Mouse (Mus musculus): ENCODE measurements around the gene Gm5890. TPM values are rescaled to one million over a fixed set of nuclear protein-coding genes. Genes with fewer than 3 reads are reported as not detected.

The Gm5890 gene
- polyA plus RNA-seq (2014; fragmentation: Illumina TruSeq; extraction: RNeasy Lipid Tissue Mini Kit (QIAGEN cat#74804); ENCODE audit: low read depth, low replicate concordance) = not detected

DNA sequence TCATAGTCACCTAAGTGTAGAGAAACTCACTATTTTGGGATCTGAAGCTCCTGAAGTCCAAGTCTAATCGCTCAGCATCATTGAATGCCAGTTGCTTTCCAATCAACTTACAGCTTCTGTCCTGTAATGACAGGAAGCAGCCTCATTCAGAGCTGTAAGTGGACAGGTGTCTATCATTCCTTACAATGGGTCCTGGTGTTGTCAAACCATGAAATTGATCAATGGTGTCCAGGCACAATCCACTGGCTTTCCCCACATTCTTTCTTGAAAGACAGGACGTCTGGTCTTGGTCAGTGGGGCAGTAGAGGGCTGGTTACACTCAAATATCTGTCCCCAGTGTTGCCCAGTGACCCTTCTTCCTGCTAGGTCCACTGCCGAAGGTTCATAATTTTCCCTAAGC is at the start of gene Gm5890:
Gene Gm5890 (minus strand): TSS at position 101 of the 400 bp plus-strand sequence.

DNA sequence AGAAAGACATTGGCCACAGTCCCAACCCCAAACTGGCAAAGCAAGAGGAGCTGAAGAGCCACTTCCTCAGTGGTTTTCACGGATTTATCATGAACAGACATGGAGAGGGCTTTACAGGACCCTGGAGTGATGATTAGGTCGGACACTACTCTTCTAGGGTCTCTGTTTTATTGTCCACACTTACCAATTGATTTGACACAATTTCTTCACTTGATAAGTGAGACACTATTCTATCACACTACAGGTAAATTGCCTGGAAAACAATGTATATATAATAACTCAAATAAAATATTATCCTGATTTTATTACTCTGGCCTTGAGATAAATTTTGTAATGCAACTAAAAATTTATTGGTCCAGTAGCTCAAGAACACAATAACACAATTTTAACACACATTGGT is 28.9 kb downstream of the Gm5890 start, which contains the start of gene Gm4498:
Gene Gm4498 (minus strand): TSS at position 101 of the 400 bp plus-strand sequence.

Other genes with a start within 250 kb of the Gm5890 start
- not detected for gene Vmn1r91, start 163.2 kb downstream of the Gm5890 start, polyA plus RNA-seq (2014; fragmentation: Illumina TruSeq; extraction: RNeasy Lipid Tissue Mini Kit (QIAGEN cat#74804); ENCODE audit: low read depth, low replicate concordance)
- not detected for gene Gm16442, start 140.3 kb downstream of the Gm5890 start, polyA plus RNA-seq (2014; fragmentation: Illumina TruSeq; extraction: RNeasy Lipid Tissue Mini Kit (QIAGEN cat#74804); ENCODE audit: low read depth, low replicate concordance)
- not detected for gene Vmn1r93, start 123.7 kb downstream of the Gm5890 start, polyA plus RNA-seq (2014; fragmentation: Illumina TruSeq; extraction: RNeasy Lipid Tissue Mini Kit (QIAGEN cat#74804); ENCODE audit: low read depth, low replicate concordance)
- gene Vmn1r94, start 94.5 kb downstream of the Gm5890 start, polyA plus RNA-seq (2014; fragmentation: Illumina TruSeq; extraction: RNeasy Lipid Tissue Mini Kit (QIAGEN cat#74804); ENCODE audit: low read depth, low replicate concordance) = not detected
- not detected for gene Vmn1r95, start 69.1 kb downstream of the Gm5890 start, polyA plus RNA-seq (2014; fragmentation: Illumina TruSeq; extraction: RNeasy Lipid Tissue Mini Kit (QIAGEN cat#74804); ENCODE audit: low read depth, low replicate concordance)
- gene Gm6164, start 57.2 kb downstream of the Gm5890 start, polyA plus RNA-seq (2014; fragmentation: Illumina TruSeq; extraction: RNeasy Lipid Tissue Mini Kit (QIAGEN cat#74804); ENCODE audit: low read depth, low replicate concordance) = not detected
- not detected for gene Gm4498, start 29.0 kb downstream of the Gm5890 start, polyA plus RNA-seq (2014; fragmentation: Illumina TruSeq; extraction: RNeasy Lipid Tissue Mini Kit (QIAGEN cat#74804); ENCODE audit: low read depth, low replicate concordance)
- gene Gm4133, start 71.2 kb upstream of the Gm5890 start, polyA plus RNA-seq (2014; fragmentation: Illumina TruSeq; extraction: RNeasy Lipid Tissue Mini Kit (QIAGEN cat#74804); ENCODE audit: low read depth, low replicate concordance) = not detected
- gene Gm5728, start 112.6 kb upstream of the Gm5890 start, polyA plus RNA-seq (2014; fragmentation: Illumina TruSeq; extraction: RNeasy Lipid Tissue Mini Kit (QIAGEN cat#74804); ENCODE audit: low read depth, low replicate concordance) = not detected
- not detected for gene Vmn1r100, start 155.1 kb upstream of the Gm5890 start, polyA plus RNA-seq (2014; fragmentation: Illumina TruSeq; extraction: RNeasy Lipid Tissue Mini Kit (QIAGEN cat#74804); ENCODE audit: low read depth, low replicate concordance)
- gene Vmn1r101, start 179.8 kb upstream of the Gm5890 start, polyA plus RNA-seq (2014; fragmentation: Illumina TruSeq; extraction: RNeasy Lipid Tissue Mini Kit (QIAGEN cat#74804); ENCODE audit: low read depth, low replicate concordance) = not detected
- gene Gm10670, start 212.1 kb upstream of the Gm5890 start, polyA plus RNA-seq (2014; fragmentation: Illumina TruSeq; extraction: RNeasy Lipid Tissue Mini Kit (QIAGEN cat#74804); ENCODE audit: low read depth, low replicate concordance) = not detected
- gene Vmn1r103, start 247.7 kb upstream of the Gm5890 start, polyA plus RNA-seq (2014; fragmentation: Illumina TruSeq; extraction: RNeasy Lipid Tissue Mini Kit (QIAGEN cat#74804); ENCODE audit: low read depth, low replicate concordance) = not detected

All from adrenal gland, adult 10 weeks (tissue).